Mouse (Mus musculus) hindbrain, postnatal 0 days (tissue): ENCODE results near the gene Cacng8. TPM values are rescaled to one million over a fixed set of nuclear protein-coding genes. Genes with fewer than 3 reads are reported as not detected.

Experiments
- ATAC-seq: fragments of 200-750 bp; cut with Nextera tagmentation; 2 replicates; pipeline ENCODE4 v1.8.0; 2017; ENCODE audit warnings: mild to moderate bottlenecking, moderate TSS enrichment, moderate library complexity
- DNase-seq: peaks from one replicate; pipeline ENCODE4 v3.0.0-alpha.2; 2015; ENCODE audit warnings: low spot score
- H3K27ac ChIP-seq: fragments of 300-500 bp; sonication (generic); 2 replicates; pipeline ENCODE4 v1.5.1; 2014; ENCODE audit warnings: mild to moderate bottlenecking
- H3K27me3 ChIP-seq: fragments of 300-500 bp; sonication (generic); 2 replicates; pipeline ENCODE4 v1.6.1; 2014; ENCODE audit warnings: low read length, mixed read lengths; ENCODE audit not compliant: insufficient read depth
- H3K36me3 ChIP-seq: fragments of 300-500 bp; sonication (generic); 2 replicates; pipeline ENCODE4 v1.6.1; 2014; ENCODE audit warnings: low read length, mixed read lengths; ENCODE audit not compliant: insufficient read depth
- H3K4me1 ChIP-seq: fragments of 300-500 bp; sonication (generic); 2 replicates; pipeline ENCODE4 v1.6.1; 2014; ENCODE audit warnings: antibody characterized with exemption, low read length, mixed read lengths; ENCODE audit not compliant: insufficient read depth
- H3K4me2 ChIP-seq: fragments of 300-500 bp; sonication (generic); 2 replicates; pipeline ENCODE4 v1.6.1; 2014; ENCODE audit warnings: low read depth, mild to moderate bottlenecking, low read length, moderate library complexity, mixed read lengths
- H3K4me3 ChIP-seq: fragments of 300-500 bp; sonication (generic); 2 replicates; pipeline ENCODE4 v1.5.1; 2014; ENCODE audit warnings: low read length
- H3K9ac ChIP-seq: fragments of 300-500 bp; sonication (generic); replicated peaks from 2 replicates; pipeline ENCODE4 v1.6.1; 2014; ENCODE audit warnings: mild to moderate bottlenecking, low read length, moderate library complexity, mixed read lengths
- H3K9me3 ChIP-seq: fragments of 300-500 bp; sonication (generic); 2 replicates; pipeline ENCODE4 v1.6.1; 2016; ENCODE audit warnings: low read length, mixed read lengths
- CTCF ChIP-seq: IDR thresholded peaks from 2 replicates; pipeline ENCODE4 v1.5.1; 2016; ENCODE audit warnings: antibody characterized with exemption, control low read depth, low read depth
- WGBS: fragments of 180-500 bp; shearing (Covaris S2); extraction: QIAGEN DNeasy Blood & Tissue Kit; methylation state at CpG from one replicate; pipeline ENCODE4 v1.1.7; 2014; 5-methylcytosine and 5-hydroxymethylcytosine counted together
- polyA plus RNA-seq: library from polyadenylated mRNA; unstranded; fragments of >200 nt; fragmentation: Nextera tagmentation; extraction: Ambion mirVana; gene quantifications from 2 replicates; pipeline ENCODE4 v1.2.1, GENCODE M21; 2015
- total RNA-seq: library from RNA; depleted of rRNA; stranded (reverse); fragments of >200 nt; gene quantifications from 2 replicates; pipeline ENCODE4 v1.2.3, GENCODE M21; 2014

Cacng8 gene
- total and polyA plus RNA-seq, 2 experiments from 2014 or later: 16.1 to 49.0 TPM

DNA sequence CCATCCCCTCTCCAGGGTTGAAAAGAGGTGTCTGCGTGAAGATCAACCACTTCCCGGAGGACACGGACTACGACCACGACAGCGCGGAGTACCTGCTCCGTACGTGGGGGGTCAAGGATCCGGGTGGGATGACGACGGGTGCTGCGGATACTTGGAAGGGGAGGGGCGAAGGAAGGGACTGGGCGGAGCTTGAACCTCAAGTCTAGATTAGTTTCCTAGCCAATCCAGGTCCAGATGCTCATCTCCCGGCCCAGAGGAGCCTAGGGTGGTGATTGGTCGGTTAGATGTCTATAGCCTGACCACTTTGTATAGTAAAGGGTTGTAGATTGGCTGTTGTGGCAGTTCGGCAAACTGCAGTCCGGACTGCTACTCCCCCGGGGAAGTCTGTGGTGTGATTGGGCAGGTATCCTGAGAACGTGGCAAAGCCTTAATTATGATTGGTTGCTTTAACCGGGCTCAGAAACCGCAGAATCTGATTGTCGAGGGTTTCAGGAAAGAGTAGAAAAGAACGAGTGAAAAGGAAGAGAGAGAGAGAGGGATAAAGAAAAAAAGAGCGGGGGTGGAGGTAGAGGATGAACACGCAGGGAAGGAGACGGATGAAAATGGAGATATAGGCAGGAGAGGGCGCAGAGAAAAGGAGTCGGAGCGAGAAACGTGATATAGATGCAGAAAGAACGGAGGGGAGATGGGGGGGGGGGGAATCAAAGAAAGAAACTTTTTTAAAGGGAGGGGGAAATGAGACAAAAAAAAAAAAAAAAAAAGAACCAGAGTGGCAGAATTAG, 20.9 kb downstream of the Cacng8 start:
- H3K9ac ChIP-seq: peak overlapping the region; percentile 43; the same call in 1 of the 2 replicates
- 1% methylated on average over 33 of the region's 33 CpGs for WGBS

GRCm38 (mm10) chr7:3412036-3412435, 21.6 kb downstream of the Cacng8 start:
- TF ChIP-seq CTCF: peak; percentile 50
- no peak for ATAC-seq
- Histone ChIP-seq H3K4me3 (peak overlapping the region; percentile 45), H3K27ac (no peak overlapping the region), H3K27me3 (0 out of 2 replicates have a peak, but pooled peaks cover 15% of the 10 kb centered on the region), H3K36me3 (no peaks in the 10 kb centered on the region), H3K4me2 (peak overlapping the region; percentile 88), H3K9ac (peak overlapping the region; percentile 43; the same call in 1 of the 2 replicates), H3K9me3 (no peaks in the 10 kb centered on the region), H3K4me1 (no peaks in the 10 kb centered on the region)
- DNase-seq: peak; percentile 58
- 3% methylated on average over 20 of the region's 20 CpGs for WGBS

More for the DNA sequence above, 20.9 kb downstream of the Cacng8 start:
- Histone ChIP-seq H3K9me3 (no peaks in the 10 kb centered on the region), H3K4me3 (peak overlapping the region; percentile 45), H3K4me2 (peak overlapping the region; percentile 88), H3K27me3 (0 out of 2 replicates have a peak, but pooled peaks cover 15% of the 10 kb centered on the region), H3K36me3 (no peaks in the 10 kb centered on the region), H3K27ac (no peak overlapping the region), H3K4me1 (no peaks in the 10 kb centered on the region)
- DNase-seq (peak; percentile 88), ATAC-seq (peak; percentile 94)
- TF ChIP-seq CTCF: no peak; the same call in 1 of the 2 replicates

DNA sequence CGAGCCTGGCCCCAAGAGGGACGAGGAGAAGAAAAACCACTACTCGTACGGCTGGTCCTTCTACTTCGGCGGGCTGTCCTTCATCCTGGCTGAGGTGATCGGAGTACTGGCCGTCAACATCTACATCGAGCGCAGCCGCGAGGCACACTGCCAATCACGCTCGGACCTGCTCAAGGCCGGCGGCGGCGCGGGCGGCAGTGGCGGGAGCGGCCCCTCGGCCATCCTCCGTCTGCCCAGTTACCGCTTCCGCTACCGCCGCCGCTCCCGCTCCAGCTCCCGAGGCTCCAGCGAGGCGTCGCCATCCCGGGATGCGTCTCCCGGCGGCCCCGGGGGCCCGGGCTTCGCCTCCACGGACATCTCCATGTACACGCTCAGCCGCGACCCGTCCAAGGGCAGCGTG, 24.4 kb downstream of the Cacng8 start:
- no peaks in the 10 kb centered on the region for H3K36me3 ChIP-seq
- peak overlapping the region; percentile 61 for H3K9ac ChIP-seq
- ATAC-seq: peak; percentile 14; the same call in 1 of the 2 replicates
- DNase-seq: peak; percentile 65
- H3K4me2 ChIP-seq: peak overlapping the region; percentile 80
- H3K4me3 ChIP-seq: peak overlapping the region; percentile 51
- WGBS: under 1% methylated on average over 41 of the region's 47 CpGs
- no peaks in the 10 kb centered on the region for H3K9me3 ChIP-seq
- 0 out of 2 replicates have a peak, but pooled peaks cover 15% of the 10 kb centered on the region for H3K27me3 ChIP-seq
- H3K4me1 ChIP-seq: no peaks in the 10 kb centered on the region
- no peak for TF ChIP-seq CTCF
- peak overlapping the region; percentile 15; the same call in 1 of the 2 replicates for H3K27ac ChIP-seq

DNA sequence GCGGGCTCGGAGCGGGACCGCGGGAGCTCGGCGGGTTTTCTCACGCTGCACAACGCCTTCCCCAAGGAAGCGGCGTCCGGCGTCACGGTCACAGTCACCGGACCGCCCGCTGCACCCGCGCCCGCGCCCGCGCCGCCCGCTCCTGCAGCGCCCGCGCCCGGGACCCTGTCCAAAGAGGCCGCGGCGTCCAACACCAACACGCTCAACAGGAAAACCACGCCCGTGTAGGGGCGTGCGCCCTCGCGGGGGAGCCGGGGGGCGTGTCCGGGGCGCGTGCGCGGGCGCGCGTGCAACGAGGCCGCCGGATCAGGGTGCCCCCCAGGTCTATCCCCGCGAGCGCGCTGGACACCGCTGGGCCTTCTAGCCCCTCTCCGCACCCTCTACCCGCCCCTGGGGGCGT, 24.9 kb downstream of the Cacng8 start:
- no peak for TF ChIP-seq CTCF

DNA sequence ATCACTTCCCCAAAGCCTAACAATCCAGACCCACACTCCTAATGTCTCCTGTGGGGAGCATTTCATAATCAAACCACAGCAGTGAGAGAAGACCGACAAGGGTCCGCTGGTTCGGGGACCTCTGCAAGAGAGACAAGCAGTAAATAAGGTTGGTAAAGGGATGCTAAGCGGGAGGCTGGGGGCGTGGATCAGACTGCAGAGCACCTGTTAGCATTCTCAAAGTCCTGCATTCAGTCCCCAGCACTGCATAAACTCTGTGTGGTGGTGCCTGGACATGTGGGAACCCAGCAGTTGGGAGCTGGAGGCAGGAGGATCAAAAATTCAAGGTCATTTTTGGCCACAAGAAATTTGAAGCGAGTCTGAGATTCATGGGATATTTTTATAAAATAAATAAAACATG, 29.5 kb downstream of the Cacng8 start:
- Histone ChIP-seq H3K27me3 (peaks cover 15% of the 10 kb centered on the region), H3K4me1 (no peaks in the 10 kb centered on the region), H3K36me3 (no peaks in the 10 kb centered on the region), H3K4me2 (no peak overlapping the region), H3K27ac (no peak overlapping the region), H3K9ac (no peak overlapping the region), H3K9me3 (no peaks in the 10 kb centered on the region), H3K4me3 (no peak overlapping the region)
- WGBS: 30% methylated on average over 6 of the region's 6 CpGs
- no peak for TF ChIP-seq CTCF
- ATAC-seq (no peak), DNase-seq (no peak)

More for the DNA sequence above, 24.9 kb downstream of the Cacng8 start:
- no peaks in the 10 kb centered on the region for H3K4me1 ChIP-seq
- ATAC-seq (peak; percentile 24; the same call in 1 of the 2 replicates), DNase-seq (peak; percentile 58)
- H3K36me3 ChIP-seq: no peaks in the 10 kb centered on the region
- H3K4me3 ChIP-seq: peak overlapping the region; percentile 51
- peak overlapping the region; percentile 61 for H3K9ac ChIP-seq
- WGBS: under 1% methylated on average over 41 of the region's 60 CpGs
- H3K27ac ChIP-seq: no peak overlapping the region
- peak overlapping the region; percentile 80 for H3K4me2 ChIP-seq
- no peaks in the 10 kb centered on the region for H3K9me3 ChIP-seq
- H3K27me3 ChIP-seq: 0 out of 2 replicates have a peak, but pooled peaks cover 15% of the 10 kb centered on the region

- peaks cover 17% of the 10 kb centered on the region for H3K27me3 ChIP-seq
- 64% methylated on average over 5 of the region's 5 CpGs for WGBS
These were observed 30.0 kb downstream of the Cacng8 start for GRCm38 (mm10) chr7:3420466-3420865.

DNA sequence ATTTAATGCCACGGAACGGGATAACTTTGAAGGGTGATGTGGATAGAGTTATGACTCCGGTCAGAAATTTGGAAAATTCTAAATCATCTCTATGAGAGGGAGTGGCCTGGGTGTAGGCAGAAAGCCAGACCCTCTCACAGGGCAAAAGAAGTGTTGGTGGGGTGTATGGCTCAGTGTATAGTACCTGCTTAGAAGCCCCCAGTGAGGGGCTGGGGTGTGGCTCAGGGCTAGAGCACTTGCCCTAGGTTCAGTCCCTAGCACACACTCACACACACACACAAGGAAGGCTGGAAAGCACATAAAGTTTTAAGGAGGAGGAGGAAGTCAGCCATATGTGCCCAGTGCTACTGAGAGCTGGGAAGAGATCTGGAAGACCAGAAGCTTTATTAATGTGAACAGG, 30.8 kb downstream of the Cacng8 start:
- H3K9ac ChIP-seq: no peak overlapping the region
- no peak for TF ChIP-seq CTCF
- no peak for ATAC-seq
- no peak overlapping the region for H3K4me2 ChIP-seq
- DNase-seq: no peak
- no peaks in the 10 kb centered on the region for H3K9me3 ChIP-seq
- no peaks in the 10 kb centered on the region for H3K4me1 ChIP-seq
- 89% methylated on average over 3 of the region's 3 CpGs for WGBS
- H3K4me3 ChIP-seq: no peak overlapping the region
- no peaks in the 10 kb centered on the region for H3K36me3 ChIP-seq
- no peak overlapping the region for H3K27ac ChIP-seq
- H3K27me3 ChIP-seq: peaks cover 17% of the 10 kb centered on the region

More at GRCm38 (mm10) chr7:3420466-3420865, 30.0 kb downstream of the Cacng8 start:
- DNase-seq (no peak), ATAC-seq (no peak)
- Histone ChIP-seq H3K9ac (no peak overlapping the region), H3K4me2 (no peak overlapping the region), H3K36me3 (no peaks in the 10 kb centered on the region), H3K9me3 (no peaks in the 10 kb centered on the region), H3K4me3 (no peak overlapping the region), H3K4me1 (no peaks in the 10 kb centered on the region), H3K27ac (no peak overlapping the region)
- TF ChIP-seq CTCF: no peak
